Mouse (Mus musculus) common myeloid progenitor, adult 5-6 weeks (primary cell): ENCODE results near the gene Ces5a. TPM values are rescaled to one million over a fixed set of nuclear protein-coding genes. Genes with fewer than 3 reads are reported as not detected.

Experiments
- total RNA-seq: library from RNA; stranded (forward); fragments of 200-1000, 187-1606 nt; gene quantifications from 2 replicates; pipeline ENCODE4 v1.2.3, GENCODE M21; 2017

Ces5a gene
- total RNA-seq, 1 experiment from 2014 or later = not detected

Other genes starting within 250 kb of the Ces5a start
- gene Ces1g, start 198.5 kb downstream of the Ces5a start, total RNA-seq = not detected in 2 replicates
- gene Ces1h, start 156.1 kb downstream of the Ces5a start, total RNA-seq = not detected in 2 replicates